In the genomic region with DNA sequence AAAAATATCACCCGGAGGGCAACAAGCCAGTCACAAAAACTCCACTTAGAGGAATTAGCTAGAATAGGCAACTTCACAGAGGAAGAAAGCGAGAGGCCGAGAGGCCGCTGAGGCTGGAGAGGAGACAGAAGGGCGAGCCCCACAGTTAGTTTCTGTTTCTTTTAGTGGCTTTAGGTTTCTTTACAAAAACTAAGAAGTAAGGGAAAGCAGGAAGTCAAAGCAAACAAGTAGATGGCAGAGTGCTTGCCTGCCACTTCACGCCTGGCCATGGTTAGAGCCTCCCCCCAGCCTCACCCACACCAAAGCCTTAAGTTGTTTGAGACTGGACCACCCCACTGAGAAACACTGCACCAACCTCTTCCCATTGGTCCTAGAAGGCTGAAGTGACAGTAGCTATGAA, we compare ENCODE assay signal across 9 mouse cellular contexts.
DNase-seq lines count a peak whose midpoint lies in the region; ATAC-seq and TF ChIP-seq lines count a peak whose summit lies in the region.
"Had no signal": no experiment of that assay in that cellular context is flagged by ENCODE, and none has a peak within 500 bp of the region (broad histone marks: within the 10 kb centered on the region; RNA-seq: fewer than 3 reads in every experiment).

No protein-coding gene starts in this region.

- H3K36me3 ChIP-seq in hindbrain, postnatal 0 days (ENCODE audit: insufficient read depth, low read length), result no peaks in the 10 kb centered on the region
- no peaks in the 10 kb centered on the region for H3K36me3 ChIP-seq in hindbrain, embryonic 12.5 days

- 81% methylated on average over 6 of the region's 6 CpGs for WGBS in hindbrain, postnatal 0 days
- WGBS in hindbrain, embryonic 12.5 days, result 68% methylated on average over 6 of the region's 6 CpGs

- H3K27me3 ChIP-seq in hindbrain, postnatal 0 days (ENCODE audit: insufficient read depth, low read length), result no peaks in the 10 kb centered on the region
- no peaks in the 10 kb centered on the region for H3K27me3 ChIP-seq in hindbrain, embryonic 12.5 days
- H3K27me3 ChIP-seq: Patski had no signal

- no peak overlapping the region for H3K4me3 ChIP-seq in hindbrain, postnatal 0 days (ENCODE audit: low read length)
- H3K4me3 ChIP-seq in hindbrain, embryonic 12.5 days, result no peak overlapping the region

- H3K4me1 ChIP-seq in hindbrain, postnatal 0 days (ENCODE audit: insufficient read depth, low read length), result peaks cover 10% of the 10 kb centered on the region; the same call in 1 of the 2 replicates
- peaks cover 32% of the 10 kb centered on the region for H3K4me1 ChIP-seq in hindbrain, embryonic 12.5 days

- no peak overlapping the region for H3K4me2 ChIP-seq in hindbrain, postnatal 0 days (ENCODE audit: low read depth, low read length)
- H3K4me2 ChIP-seq in hindbrain, embryonic 12.5 days (replicated peaks), result no peak overlapping the region

- no peak for TF ChIP-seq CTCF in hindbrain, postnatal 0 days (IDR thresholded peaks at IDR 0.05; ENCODE audit: low read depth)

- H3K9ac ChIP-seq in hindbrain, postnatal 0 days (replicated peaks; ENCODE audit: low read length), result no peak overlapping the region
- H3K9ac ChIP-seq in hindbrain, embryonic 12.5 days, result no peak overlapping the region

- no peaks in the 10 kb centered on the region for H3K9me3 ChIP-seq in hindbrain, postnatal 0 days (ENCODE audit: low read length)
- H3K9me3 ChIP-seq in hindbrain, embryonic 12.5 days (replicated peaks), result no peaks in the 10 kb centered on the region

- ATAC-seq in hindbrain, postnatal 0 days, result no peak
- no peak for ATAC-seq in hindbrain, embryonic 12.5 days (ENCODE audit: low FRiP score)
- ATAC-seq in hematopoietic stem cell, adult 5-6 weeks (replicated peaks in 1 of 2; ENCODE audit: insufficient read depth in 1 of 2, low FRiP score in 2 of 2, low TSS enrichment in 1 of 2, low read depth in 1 of 2, poor library complexity in 2 of 2, severe bottlenecking in 2 of 2), result peak; percentile 65 to 81
- ATAC-seq: Patski had no signal

- no peak for DNase-seq in hindbrain, postnatal 0 days (ENCODE audit: low spot score)
- DNase-seq in CD8-positive naive resting alpha-beta T cell, adult 2 months (ENCODE audit: low read depth in 2 of 2, low spot score in 2 of 2), result peak; percentile 48 to 49
- peak; percentile 77 for DNase-seq in naive thymus-derived CD4-positive, alpha-beta T cell, adult 2 months (ENCODE audit: low read depth)
- DNase-seq in urinary bladder, postnatal 4 days (ENCODE audit: low spot score in 2 of 2), result no peak
- DNase-seq in layer of hippocampus, postnatal 14 days (ENCODE audit: low spot score in 2 of 2), result no peak
- no peak for DNase-seq in left cerebral cortex, adult 11 months (ENCODE audit: low spot score)

- 0 out of 2 replicates have a peak overlapping the region, but pooled peaks have one; percentile 7 for H3K27ac ChIP-seq in hindbrain, postnatal 0 days
- H3K27ac ChIP-seq in hindbrain, embryonic 12.5 days, result no peak overlapping the region

Comparison
In these comparisons a context has a peak if more than half of its experiments do, and no peak if none do; other contexts are left out.
1. ATAC-seq: peak in hematopoietic stem cell, adult 5-6 weeks (2 of 2); none in hindbrain, postnatal 0 days (single experiment) and hindbrain, embryonic 12.5 days (single experiment).
2. DNase-seq: peak in CD8-positive naive resting alpha-beta T cell, adult 2 months (2 of 2) and naive thymus-derived CD4-positive, alpha-beta T cell, adult 2 months (single experiment); none in hindbrain, postnatal 0 days (single experiment), urinary bladder, postnatal 4 days (0 of 2), layer of hippocampus, postnatal 14 days (0 of 2) and left cerebral cortex, adult 11 months (single experiment).